Mouse (Mus musculus) stomach, embryonic 14.5 days (tissue): ENCODE data around the gene Ccnl1. TPM values are rescaled to one million over a fixed set of nuclear protein-coding genes. Genes with fewer than 3 reads are reported as not detected.

Experiments
- ATAC-seq: fragments of 200-750 bp; cut with Nextera tagmentation; 2 replicates; pipeline ENCODE4 v1.8.0; 2017; ENCODE audit warnings: low read depth, moderate TSS enrichment; ENCODE audit not compliant: insufficient number of reproducible peaks, insufficient read depth, low FRiP score
- H3K27ac ChIP-seq: fragments of 300-500 bp; sonication (generic); 2 replicates; pipeline ENCODE4 v1.5.1; 2014; ENCODE audit warnings: mild to moderate bottlenecking, low read length, moderate library complexity, mixed read lengths
- H3K27me3 ChIP-seq: fragments of 300-500 bp; sonication (generic); 2 replicates; pipeline ENCODE4 v1.6.1; 2014; ENCODE audit warnings: low read length, control low read depth, mixed read lengths; ENCODE audit not compliant: control insufficient read depth, insufficient read depth
- H3K36me3 ChIP-seq: fragments of 300-500 bp; sonication (generic); 2 replicates; pipeline ENCODE4 v1.6.1; 2014; ENCODE audit warnings: mild to moderate bottlenecking, control low read depth, low read length, moderate library complexity, mixed read lengths; ENCODE audit not compliant: control insufficient read depth, insufficient read depth
- H3K4me1 ChIP-seq: fragments of 300-500 bp; sonication (generic); 2 replicates; pipeline ENCODE4 v1.6.1; 2014; ENCODE audit warnings: low read length, control low read depth, mixed read lengths; ENCODE audit not compliant: control insufficient read depth, insufficient read depth
- H3K4me2 ChIP-seq: fragments of 300-500 bp; sonication (generic); replicated peaks from 2 replicates; pipeline ENCODE4 v1.6.1; 2014; ENCODE audit warnings: low read depth, low read length, control low read depth
- H3K4me3 ChIP-seq: fragments of 300-500 bp; sonication (generic); 2 replicates; pipeline ENCODE4 v1.5.1; 2014; ENCODE audit warnings: low read depth, low read length, control low read depth
- H3K9ac ChIP-seq: fragments of 300-500 bp; sonication (generic); replicated peaks from 2 replicates; pipeline ENCODE4 v1.6.1; 2014; ENCODE audit warnings: low read depth, mild to moderate bottlenecking, control low read depth, low read length, moderate library complexity, mixed read lengths
- H3K9me3 ChIP-seq: fragments of 300-500 bp; sonication (generic); 2 replicates; pipeline ENCODE4 v1.6.1; 2016; ENCODE audit warnings: low read depth, low read length, control low read depth; ENCODE audit not compliant: control insufficient read depth
- WGBS: fragments of 180-500 bp; shearing (Covaris S2); extraction: QIAGEN DNeasy Blood & Tissue Kit; methylation state at CpG from one replicate; pipeline ENCODE4 v1.1.7; 2014; 5-methylcytosine and 5-hydroxymethylcytosine counted together
- polyA plus RNA-seq: library from polyadenylated mRNA; unstranded; fragments of >200 nt; fragmentation: Nextera tagmentation; extraction: Ambion mirVana; gene quantifications from 2 replicates; pipeline ENCODE4 v1.2.1, GENCODE M21; 2014

Ccnl1 gene
- polyA plus RNA-seq, 1 experiment from 2014 or later = 137 TPM

- Histone ChIP-seq H3K4me3 (no peak overlapping the region), H3K27me3 (no peaks in the 10 kb centered on the region), H3K4me1 (no peaks in the 10 kb centered on the region), H3K4me2 (no peak overlapping the region), H3K27ac (no peak overlapping the region), H3K9me3 (no peaks in the 10 kb centered on the region), H3K9ac (no peak overlapping the region), H3K36me3 (no peaks in the 10 kb centered on the region)
- no peak for ATAC-seq
- WGBS = 70% methylated on average over 4 of the region's 4 CpGs
Measured at GRCm38 (mm10) chr3:65990524-65990923, 32.5 kb upstream of the Ccnl1 start.

DNA sequence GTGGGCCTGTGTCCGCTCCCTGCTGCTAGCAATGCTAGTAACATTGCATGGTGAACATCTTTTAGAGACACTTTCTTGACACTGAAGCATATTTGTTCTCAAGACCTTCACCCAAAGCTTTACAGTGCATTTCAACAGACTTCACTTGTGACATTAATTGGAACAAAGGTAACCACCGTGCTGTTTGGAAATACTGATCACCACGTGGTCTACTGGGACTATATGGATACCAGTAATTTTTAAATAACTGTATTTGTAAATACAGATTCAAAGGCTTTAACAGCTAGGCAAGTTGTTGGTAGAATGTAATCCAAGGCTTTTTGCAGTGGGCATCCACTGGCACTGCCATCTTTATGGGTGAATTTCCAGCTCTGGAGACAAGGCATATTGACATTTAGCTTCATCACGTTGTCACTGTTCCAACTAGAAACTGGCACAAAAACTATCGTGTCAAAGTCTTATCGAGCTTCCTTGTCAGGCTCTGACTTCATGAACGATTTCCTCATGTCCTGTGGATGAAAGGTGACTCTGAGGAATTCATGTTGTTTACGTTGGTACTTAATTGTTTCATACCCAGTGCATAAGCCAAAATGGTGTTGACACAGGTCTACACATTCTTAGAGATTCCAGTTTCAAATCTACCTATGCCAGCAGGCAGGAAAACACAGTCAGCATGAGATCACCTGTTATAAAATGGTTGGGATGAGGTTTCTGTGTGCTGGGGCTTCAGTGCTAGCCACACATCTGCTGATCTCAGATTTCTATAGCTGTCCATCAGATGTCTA is 30.9 kb upstream of the Ccnl1 start:
- Histone ChIP-seq H3K9ac (no peak overlapping the region), H3K4me3 (no peak overlapping the region), H3K4me1 (no peaks in the 10 kb centered on the region), H3K27ac (no peak overlapping the region), H3K9me3 (no peaks in the 10 kb centered on the region), H3K27me3 (no peaks in the 10 kb centered on the region), H3K36me3 (no peaks in the 10 kb centered on the region), H3K4me2 (no peak overlapping the region)
- no peak for ATAC-seq
- 67% methylated on average over 8 of the region's 8 CpGs for WGBS

GRCm38 (mm10) chr3:65976296-65976695 is 18.2 kb upstream of the Ccnl1 start:
- no peak overlapping the region for H3K27ac ChIP-seq
- 62% methylated on average over 3 of the region's 3 CpGs for WGBS
- H3K36me3 ChIP-seq = no peaks in the 10 kb centered on the region
- H3K27me3 ChIP-seq = no peaks in the 10 kb centered on the region
- H3K9me3 ChIP-seq = no peaks in the 10 kb centered on the region
- H3K9ac ChIP-seq = no peak overlapping the region
- no peak overlapping the region for H3K4me2 ChIP-seq
- H3K4me3 ChIP-seq = no peak overlapping the region
- no peak for ATAC-seq
- 0 out of 2 replicates have a peak, but pooled peaks cover 2% of the 10 kb centered on the region for H3K4me1 ChIP-seq

- peak overlapping the region; percentile 52 for H3K4me2 ChIP-seq
- WGBS = 3% methylated on average over 5 of the region's 5 CpGs
- ATAC-seq = no peak
- H3K4me3 ChIP-seq = peak overlapping the region; percentile 48
- H3K9me3 ChIP-seq = no peaks in the 10 kb centered on the region
- H3K27ac ChIP-seq = peak overlapping the region; percentile 97
- 0 out of 2 replicates have a peak, but pooled peaks cover 2% of the 10 kb centered on the region for H3K4me1 ChIP-seq
- no peaks in the 10 kb centered on the region for H3K36me3 ChIP-seq
- H3K27me3 ChIP-seq = no peaks in the 10 kb centered on the region
- no peak overlapping the region for H3K9ac ChIP-seq
Measured at GRCm38 (mm10) chr3:65975317-65975716, 17.3 kb upstream of the Ccnl1 start.

DNA sequence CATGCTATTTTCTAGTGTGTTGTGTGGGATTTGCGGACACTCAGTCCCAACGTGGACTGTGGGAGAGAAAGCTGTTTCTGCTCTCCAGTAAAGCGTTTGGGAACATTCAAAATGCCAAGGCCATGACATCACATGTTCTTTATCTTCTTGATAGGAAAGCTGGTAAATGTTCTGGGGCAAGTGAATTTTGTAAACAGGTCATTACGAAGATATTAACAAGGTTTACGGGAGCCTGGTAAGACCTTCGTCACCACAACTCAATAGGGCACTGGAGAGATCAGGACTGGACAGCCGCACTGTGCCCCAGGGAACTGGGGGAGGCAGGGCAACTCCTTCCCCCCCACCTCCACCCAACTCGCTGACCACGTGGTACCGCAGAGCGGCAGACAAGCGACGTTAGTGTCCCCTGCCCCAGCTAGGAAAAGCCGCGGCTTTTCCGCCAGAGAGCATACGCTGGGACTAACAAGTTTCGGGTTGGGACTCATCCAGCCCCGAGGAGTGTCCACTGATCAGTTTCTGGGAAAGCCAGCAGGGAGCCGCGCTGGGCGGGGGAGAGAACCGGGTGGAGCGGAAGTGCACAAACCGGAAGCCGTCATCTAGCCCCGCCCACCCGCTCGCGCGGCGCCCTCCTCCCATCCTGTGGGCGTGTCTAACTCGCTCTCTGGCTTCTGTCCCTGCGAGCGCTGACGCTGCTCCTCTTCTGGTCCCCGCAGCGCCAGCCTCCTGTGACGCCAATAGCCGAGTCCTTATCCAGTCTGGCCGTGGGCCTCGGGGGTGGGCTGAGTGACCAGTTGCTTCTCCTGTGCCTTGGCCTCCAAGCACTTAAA is 16.4 kb upstream of the Ccnl1 start:
- H3K9ac ChIP-seq = peak overlapping the region; percentile 52
- peak; percentile 96 for ATAC-seq
- H3K4me1 ChIP-seq = 0 out of 2 replicates have a peak, but pooled peaks cover 2% of the 10 kb centered on the region
- peak overlapping the region; percentile 97 for H3K27ac ChIP-seq
- no peaks in the 10 kb centered on the region for H3K27me3 ChIP-seq
- no peaks in the 10 kb centered on the region for H3K36me3 ChIP-seq
- 0% methylated on average over 43 of the region's 43 CpGs for WGBS
- H3K9me3 ChIP-seq = no peaks in the 10 kb centered on the region
- H3K4me3 ChIP-seq = peak overlapping the region; percentile 48
- H3K4me2 ChIP-seq = peak overlapping the region; percentile 52

DNA sequence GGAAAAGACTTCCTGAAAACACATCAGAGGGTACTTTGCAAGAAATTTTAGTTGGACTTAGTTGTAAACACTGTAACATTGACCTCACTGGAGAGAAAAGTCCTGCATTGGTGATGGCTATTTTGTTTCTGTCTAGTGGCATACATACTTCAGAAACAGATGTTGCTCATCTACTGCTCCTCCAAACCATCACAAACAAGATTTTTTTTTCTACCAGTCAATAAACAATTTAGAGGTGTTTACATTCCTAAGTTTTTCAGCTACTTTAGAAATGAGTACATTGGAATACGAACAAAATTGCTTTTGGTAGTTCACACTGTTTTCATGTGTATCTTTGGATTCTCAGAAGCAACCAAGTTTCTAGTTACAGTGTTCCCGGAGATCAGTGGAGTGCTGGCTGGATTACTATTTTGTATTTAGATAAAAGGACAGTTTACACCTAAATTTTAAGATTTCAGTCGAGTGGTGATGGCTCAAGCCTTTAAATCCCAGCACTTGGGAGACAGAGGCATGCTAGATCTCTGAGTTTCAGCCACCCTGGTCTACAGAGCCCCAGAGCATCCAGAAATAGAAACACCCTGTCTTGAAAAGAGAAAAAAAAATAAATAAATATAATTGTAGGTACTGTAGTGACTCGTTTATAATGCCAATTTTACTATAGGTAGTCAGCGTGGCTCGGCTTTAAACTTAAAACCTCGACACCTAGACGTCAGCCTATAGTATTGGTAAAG is 15.6 kb upstream of the Ccnl1 start:
- H3K27ac ChIP-seq = peak overlapping the region; percentile 97
- no peaks in the 10 kb centered on the region for H3K9me3 ChIP-seq
- H3K4me2 ChIP-seq = peak overlapping the region; percentile 42
- H3K4me1 ChIP-seq = 0 out of 2 replicates have a peak, but pooled peaks cover 2% of the 10 kb centered on the region
- ATAC-seq = no peak
- WGBS = 24% methylated on average over 8 of the region's 8 CpGs
- no peak overlapping the region; the same call in 1 of the 2 replicates for H3K9ac ChIP-seq
- peak overlapping the region; percentile 48 for H3K4me3 ChIP-seq
- H3K36me3 ChIP-seq = no peaks in the 10 kb centered on the region
- no peaks in the 10 kb centered on the region for H3K27me3 ChIP-seq

GRCm38 (mm10) chr3:65969196-65969595 is 11.1 kb upstream of the Ccnl1 start:
- no peak for ATAC-seq
- Histone ChIP-seq H3K4me3 (no peak overlapping the region), H3K27ac (no peak overlapping the region), H3K4me2 (no peak overlapping the region), H3K9me3 (no peaks in the 10 kb centered on the region), H3K27me3 (no peaks in the 10 kb centered on the region), H3K4me1 (no peaks in the 10 kb centered on the region), H3K36me3 (no peaks in the 10 kb centered on the region), H3K9ac (no peak overlapping the region)
- 89% methylated on average over 3 of the region's 3 CpGs for WGBS

DNA sequence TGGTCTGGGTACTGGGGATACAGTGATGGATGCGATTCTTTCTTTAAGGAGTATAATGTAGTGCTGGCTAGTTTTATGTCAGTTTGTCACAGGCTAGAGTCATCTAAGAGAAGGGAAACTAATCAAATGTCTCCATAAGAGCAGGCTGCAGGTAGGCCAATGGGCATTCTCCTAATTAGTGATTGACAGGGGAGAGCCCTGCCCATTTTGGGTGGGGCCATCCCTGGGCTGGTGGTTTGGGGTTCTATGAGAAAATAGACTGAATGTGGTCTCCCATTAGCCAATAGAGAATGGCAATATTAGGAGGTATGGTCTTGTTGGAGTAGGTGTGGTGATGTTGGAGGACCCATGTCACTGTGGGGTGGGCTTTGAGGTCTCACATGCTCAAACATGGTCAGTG is 8.3 kb upstream of the Ccnl1 start:
- WGBS = 88% methylated on average over 1 of the region's 1 CpGs
- no peaks in the 10 kb centered on the region for H3K4me1 ChIP-seq
- H3K4me3 ChIP-seq = no peak overlapping the region
- no peaks in the 10 kb centered on the region for H3K27me3 ChIP-seq
- H3K4me2 ChIP-seq = no peak overlapping the region
- no peaks in the 10 kb centered on the region for H3K9me3 ChIP-seq
- no peaks in the 10 kb centered on the region for H3K36me3 ChIP-seq
- H3K9ac ChIP-seq = no peak overlapping the region
- H3K27ac ChIP-seq = no peak overlapping the region
- ATAC-seq = no peak
